Mouse (Mus musculus): Measurements from ENCODE around the gene Rtp2.

The Rtp2 gene

GRCm38 (mm10) chr16:23932294-23932693, at the start of gene Rtp2:
Rtp2 (minus strand) TSS chr16:23932394.
- DNase-seq (ENCODE audit: low spot score) = no peak

GRCm38 (mm10) chr16:23980991-23981720, 49.0 kb upstream of the Rtp2 start:
- DNase-seq (ENCODE audit: low spot score) = no peak

- no peak for DNase-seq (ENCODE audit: low spot score)
Observed at GRCm38 (mm10) chr16:23980201-23980870, 48.1 kb upstream of the Rtp2 start.

GRCm38 (mm10) chr16:23979446-23979845, 47.3 kb upstream of the Rtp2 start:
- DNase-seq (ENCODE audit: low spot score) = no peak

- DNase-seq (ENCODE audit: low spot score) = no peak
Observed at GRCm38 (mm10) chr16:23978495-23978894, 46.3 kb upstream of the Rtp2 start.

- no peak for DNase-seq (ENCODE audit: low spot score)
Observed at GRCm38 (mm10) chr16:23977732-23978131, 45.5 kb upstream of the Rtp2 start.

- DNase-seq (ENCODE audit: low spot score) = no peak
Observed at GRCm38 (mm10) chr16:23976196-23976595, 44.0 kb upstream of the Rtp2 start.

GRCm38 (mm10) chr16:23973635-23974367, 41.6 kb upstream of the Rtp2 start:
- no peak for DNase-seq (ENCODE audit: low spot score)

GRCm38 (mm10) chr16:23972901-23973300, 40.7 kb upstream of the Rtp2 start:
- DNase-seq (ENCODE audit: low spot score) = no peak

- no peak for DNase-seq (ENCODE audit: low spot score)
Observed at GRCm38 (mm10) chr16:23972126-23972740, 40.0 kb upstream of the Rtp2 start.

- no peak for DNase-seq (ENCODE audit: low spot score)
Observed at GRCm38 (mm10) chr16:23969919-23970318, 37.7 kb upstream of the Rtp2 start.

- no peak for DNase-seq (ENCODE audit: low spot score)
Observed at GRCm38 (mm10) chr16:23968888-23969287, 36.7 kb upstream of the Rtp2 start.

GRCm38 (mm10) chr16:23967301-23967700, 35.1 kb upstream of the Rtp2 start:
- DNase-seq (ENCODE audit: low spot score) = no peak

GRCm38 (mm10) chr16:23966066-23966465, 33.9 kb upstream of the Rtp2 start:
- no peak for DNase-seq (ENCODE audit: low spot score)

- DNase-seq (ENCODE audit: low spot score) = no peak
Observed at GRCm38 (mm10) chr16:23964706-23965367, 32.6 kb upstream of the Rtp2 start.

- no peak for DNase-seq (ENCODE audit: low spot score)
Observed at GRCm38 (mm10) chr16:23963896-23964668, 31.9 kb upstream of the Rtp2 start.

GRCm38 (mm10) chr16:23962401-23962800, 30.2 kb upstream of the Rtp2 start:
- no peak for DNase-seq (ENCODE audit: low spot score)

- no peak for DNase-seq (ENCODE audit: low spot score)
Observed at GRCm38 (mm10) chr16:23958938-23959337, 26.7 kb upstream of the Rtp2 start.

GRCm38 (mm10) chr16:23953959-23954260, 21.7 kb upstream of the Rtp2 start:
- no peak for DNase-seq (ENCODE audit: low spot score)

- no peak for DNase-seq (ENCODE audit: low spot score)
Observed at GRCm38 (mm10) chr16:23953189-23953958, 21.2 kb upstream of the Rtp2 start.

Data from ovary, adult 18-20 months (tissue).